Mouse (Mus musculus): Measurements from ENCODE around the gene Fat4. TPM values are rescaled to one million over a fixed set of nuclear protein-coding genes. Genes with fewer than 3 reads are reported as not detected.
A peak's percentile ranks its signal among the peaks of the same experiment; 100 is the strongest.

Fat4 gene
- total and polyA plus RNA-seq, 3 experiments: not detected

- no peak overlapping the region for H3K4me3 ChIP-seq (ENCODE audit: control insufficient read depth in 1 of 2, insufficient read depth in 1 of 2, low read depth in 2 of 2, low read length in 2 of 2)
- no peaks in the 10 kb centered on the region for H3K4me1 ChIP-seq (ENCODE audit: control insufficient read depth in 1 of 2, insufficient read depth in 2 of 2, low read length in 2 of 2)
- no peaks in the 10 kb centered on the region for H3K79me2 ChIP-seq (ENCODE audit: control insufficient read depth, insufficient read depth, low read length, poor library complexity)
- DNase-seq (ENCODE audit: low read depth, low spot score): no peak
- no peaks in the 10 kb centered on the region for H3K36me3 ChIP-seq (ENCODE audit: control insufficient read depth in 1 of 2, insufficient read depth in 2 of 2, low read length in 2 of 2)
- H3K9me3 ChIP-seq (replicated peaks; ENCODE audit: insufficient read depth, low read length): no peaks in the 10 kb centered on the region
- H3K27ac ChIP-seq (ENCODE audit: control insufficient read depth, low read depth, low read length): no peak overlapping the region
- TF ChIP-seq RCOR1 (IDR thresholded peaks at IDR 0.05; ENCODE audit: low read depth, low read length) (no peak), POLR2A (IDR thresholded peaks at IDR 0.05; ENCODE audit: control insufficient read depth in 1 of 2, insufficient read depth in 1 of 2, low read depth in 1 of 2, low read length in 2 of 2, poor library complexity in 1 of 2) (no peak), SMC3 (IDR thresholded peaks at IDR 0.05; ENCODE audit: low read depth, low read length) (no peak), MAFK (IDR thresholded peaks at IDR 0.05; ENCODE audit: borderline replicate concordance, low read depth, low read length) (no peak), MAX (IDR thresholded peaks at IDR 0.05; ENCODE audit: low read length) (no peak)
- H3K27me3 ChIP-seq (ENCODE audit: control insufficient read depth in 1 of 2, insufficient read depth in 2 of 2, low read length in 2 of 2): no peaks in the 10 kb centered on the region
- H3K9ac ChIP-seq (ENCODE audit: control insufficient read depth, low read depth, low read length, poor library complexity, severe bottlenecking): no peak overlapping the region
These were observed 10.0 kb upstream of the Fat4 start for GRCm38 (mm10) chr3:38876706-38877105.

GRCm38 (mm10) chr3:38882778-38883177 lies 4.0 kb upstream of the Fat4 start:
- no peaks in the 10 kb centered on the region for H3K9me3 ChIP-seq (replicated peaks; ENCODE audit: insufficient read depth, low read length)
- H3K27ac ChIP-seq (ENCODE audit: control insufficient read depth, low read depth, low read length): no peak overlapping the region
- no peaks in the 10 kb centered on the region for H3K36me3 ChIP-seq (ENCODE audit: control insufficient read depth in 1 of 2, insufficient read depth in 2 of 2, low read length in 2 of 2)
- no peaks in the 10 kb centered on the region for H3K79me2 ChIP-seq (ENCODE audit: control insufficient read depth, insufficient read depth, low read length, poor library complexity)
- peak; percentile 4 for DNase-seq (ENCODE audit: low read depth, low spot score)
- TF ChIP-seq SIN3A (IDR thresholded peaks at IDR 0.05; ENCODE audit: low read length) (no peak), ZMIZ1 (IDR thresholded peaks at IDR 0.05; ENCODE audit: low read depth, low read length) (no peak), RAD21 (IDR thresholded peaks at IDR 0.05; ENCODE audit: low read depth, low read length) (peak; percentile 28), GABPA (IDR thresholded peaks at IDR 0.05; ENCODE audit: low read depth, low read length) (no peak), HCFC1 (IDR thresholded peaks at IDR 0.05; ENCODE audit: low read depth, low read length) (no peak), CHD2 (IDR thresholded peaks at IDR 0.05; ENCODE audit: low read length) (no peak), E2F4 (IDR thresholded peaks at IDR 0.05; ENCODE audit: borderline replicate concordance, low read depth, low read length) (no peak), SMC3 (IDR thresholded peaks at IDR 0.05; ENCODE audit: low read depth, low read length) (peak; percentile 29; the same call in 1 of the 2 replicates), CTCF (IDR thresholded peaks at IDR 0.05 in 2 of 3, conservative IDR thresholded peaks at IDR 0.05 in 1 of 3; ENCODE audit: control insufficient read depth in 1 of 3, insufficient read depth in 1 of 3, low read depth in 2 of 3, low read length in 3 of 3, poor library complexity in 1 of 3, severe bottlenecking in 1 of 3) (peak in 2 of 3 experiments; percentile 15 to 26; a peak in 2 of 6 replicates)
- H3K27me3 ChIP-seq (ENCODE audit: control insufficient read depth in 1 of 2, insufficient read depth in 2 of 2, low read length in 2 of 2): no peaks in the 10 kb centered on the region
- H3K4me3 ChIP-seq (ENCODE audit: control insufficient read depth in 1 of 2, insufficient read depth in 1 of 2, low read depth in 2 of 2, low read length in 2 of 2): no peak overlapping the region
- H3K9ac ChIP-seq (ENCODE audit: control insufficient read depth, low read depth, low read length, poor library complexity, severe bottlenecking): no peak overlapping the region
- H3K4me1 ChIP-seq (ENCODE audit: control insufficient read depth in 1 of 2, insufficient read depth in 2 of 2, low read length in 2 of 2): no peaks in the 10 kb centered on the region

GRCm38 (mm10) chr3:38883676-38884075 lies 3.1 kb upstream of the Fat4 start:
- Histone ChIP-seq H3K36me3 (ENCODE audit: control insufficient read depth in 1 of 2, insufficient read depth in 2 of 2, low read length in 2 of 2) (no peaks in the 10 kb centered on the region), H3K9me3 (replicated peaks; ENCODE audit: insufficient read depth, low read length) (no peaks in the 10 kb centered on the region), H3K27ac (ENCODE audit: control insufficient read depth, low read depth, low read length) (no peak overlapping the region), H3K4me3 (ENCODE audit: control insufficient read depth in 1 of 2, insufficient read depth in 1 of 2, low read depth in 2 of 2, low read length in 2 of 2) (no peak overlapping the region), H3K27me3 (ENCODE audit: control insufficient read depth in 1 of 2, insufficient read depth in 2 of 2, low read length in 2 of 2) (no peaks in the 10 kb centered on the region), H3K4me1 (ENCODE audit: control insufficient read depth in 1 of 2, insufficient read depth in 2 of 2, low read length in 2 of 2) (no peaks in the 10 kb centered on the region), H3K79me2 (ENCODE audit: control insufficient read depth, insufficient read depth, low read length, poor library complexity) (no peaks in the 10 kb centered on the region), H3K9ac (ENCODE audit: control insufficient read depth, low read depth, low read length, poor library complexity, severe bottlenecking) (no peak overlapping the region)
- no peak for DNase-seq (ENCODE audit: low read depth, low spot score)
- no peak for TF ChIP-seq E2F4 (IDR thresholded peaks at IDR 0.05; ENCODE audit: borderline replicate concordance, low read depth, low read length)
- no peak for TF ChIP-seq POLR2A (IDR thresholded peaks at IDR 0.05; ENCODE audit: control insufficient read depth in 1 of 2, insufficient read depth in 1 of 2, low read depth in 1 of 2, low read length in 2 of 2, poor library complexity in 1 of 2)
- no peak for TF ChIP-seq RAD21 (IDR thresholded peaks at IDR 0.05; ENCODE audit: low read depth, low read length)
- TF ChIP-seq ETS1 (IDR thresholded peaks at IDR 0.05; ENCODE audit: low read depth, low read length): no peak
- no peak for TF ChIP-seq POLR2AphosphoS5 (IDR thresholded peaks at IDR 0.05; ENCODE audit: borderline replicate concordance, low read depth, low read length)
- TF ChIP-seq MYB (IDR thresholded peaks at IDR 0.05; ENCODE audit: low read depth, low read length): no peak
- no peak for TF ChIP-seq KAT2A (conservative IDR thresholded peaks at IDR 0.05; ENCODE audit: low read depth, low read length)
- no peak for TF ChIP-seq NRF1 (IDR thresholded peaks at IDR 0.05; ENCODE audit: insufficient read depth, low read depth, low read length, poor library complexity, severe bottlenecking)
- TF ChIP-seq GABPA (IDR thresholded peaks at IDR 0.05; ENCODE audit: low read depth, low read length): no peak
- no peak for TF ChIP-seq BHLHE40 (IDR thresholded peaks at IDR 0.05; ENCODE audit: borderline replicate concordance, low read depth, low read length)
- no peak for TF ChIP-seq MAX (IDR thresholded peaks at IDR 0.05; ENCODE audit: low read length)
- TF ChIP-seq MYC (IDR thresholded peaks at IDR 0.05; ENCODE audit: low read depth, low read length): no peak
- no peak for TF ChIP-seq CTCF (IDR thresholded peaks at IDR 0.05 in 2 of 3, conservative IDR thresholded peaks at IDR 0.05 in 1 of 3; ENCODE audit: control insufficient read depth in 1 of 3, insufficient read depth in 1 of 3, low read depth in 2 of 3, low read length in 3 of 3, poor library complexity in 1 of 3, severe bottlenecking in 1 of 3)
- TF ChIP-seq MEF2A (IDR thresholded peaks at IDR 0.05; ENCODE audit: extremely low read depth, insufficient replicate concordance, low read depth, low read length, poor library complexity, severe bottlenecking): no peak
- no peak for TF ChIP-seq CHD2 (IDR thresholded peaks at IDR 0.05; ENCODE audit: low read length)
- TF ChIP-seq TAL1 (IDR thresholded peaks at IDR 0.05; ENCODE audit: low read length): no peak
- no peak for TF ChIP-seq USF1 (IDR thresholded peaks at IDR 0.05; ENCODE audit: low read depth, low read length)
- no peak for TF ChIP-seq SIN3A (IDR thresholded peaks at IDR 0.05; ENCODE audit: low read length)
- TF ChIP-seq UBTF (IDR thresholded peaks at IDR 0.05; ENCODE audit: borderline replicate concordance, insufficient read depth, low read depth, low read length): no peak
